Mouse (Mus musculus) forebrain, embryonic 16.5 days (tissue): ENCODE results near the gene Parvb. TPM values are rescaled to one million over a fixed set of nuclear protein-coding genes. Genes with fewer than 3 reads are reported as not detected.

Source experiments
- ATAC-seq: fragments of 200-750 bp; cut with Nextera tagmentation; 2 replicates; pipeline ENCODE4 v1.8.0; 2017; ENCODE audit warnings: mild to moderate bottlenecking, moderate library complexity
- H3K27ac ChIP-seq: fragments of 300-500 bp; sonication (generic); 2 replicates; pipeline ENCODE4 v1.5.1; 2014; ENCODE audit warnings: low read length, control low read depth
- H3K27me3 ChIP-seq: fragments of 300-500 bp; sonication (generic); replicated peaks from 2 replicates; pipeline ENCODE4 v1.6.1; 2014; ENCODE audit warnings: low read length; ENCODE audit not compliant: control insufficient read depth, insufficient read depth
- H3K36me3 ChIP-seq: fragments of 300-500 bp; sonication (generic); 2 replicates; pipeline ENCODE4 v1.6.1; 2014; ENCODE audit not compliant: control insufficient read depth, insufficient read depth
- H3K4me1 ChIP-seq: fragments of 300-500 bp; sonication (generic); replicated peaks from 2 replicates; pipeline ENCODE4 v1.6.1; 2014; ENCODE audit warnings: low read length; ENCODE audit not compliant: control insufficient read depth, insufficient read depth
- H3K4me2 ChIP-seq: fragments of 300-500 bp; sonication (generic); 2 replicates; pipeline ENCODE4 v1.6.1; 2014; ENCODE audit warnings: mild to moderate bottlenecking, low read length, control low read depth
- H3K4me3 ChIP-seq: fragments of 300-500 bp; sonication (generic); replicated peaks from 2 replicates; pipeline ENCODE4 v1.5.1; 2014; ENCODE audit warnings: mild to moderate bottlenecking, low read length, control low read depth
- H3K9ac ChIP-seq: fragments of 300-500 bp; sonication (generic); replicated peaks from 2 replicates; pipeline ENCODE4 v1.6.1; 2014; ENCODE audit warnings: low read depth, low read length, control low read depth
- H3K9me3 ChIP-seq: fragments of 300-500 bp; sonication (generic); 2 replicates; pipeline ENCODE4 v1.6.1; 2016; ENCODE audit warnings: low read length; ENCODE audit not compliant: control insufficient read depth
- WGBS: fragments of 180-500 bp; shearing (Covaris S2); extraction: QIAGEN DNeasy Blood & Tissue Kit; methylation state at CpG from one replicate; pipeline ENCODE4 v1.1.7; 2014; 5-methylcytosine and 5-hydroxymethylcytosine counted together
- polyA plus RNA-seq: library from polyadenylated mRNA; unstranded; fragments of >200 nt; fragmentation: Nextera tagmentation; extraction: Ambion mirVana; gene quantifications from 2 replicates; pipeline ENCODE4 v1.2.1, GENCODE M21; 2015

Parvb gene
- polyA plus RNA-seq, 1 experiment from 2014 or later, result 2.8 TPM

GRCm38 (mm10) chr15:84301641-84302420 lies 70.0 kb downstream of the Parvb start:
- Histone ChIP-seq H3K36me3 (no peaks in the 10 kb centered on the region), H3K9ac (no peak overlapping the region), H3K27me3 (no peaks in the 10 kb centered on the region), H3K27ac (peak overlapping the region; percentile 60), H3K4me3 (no peak overlapping the region), H3K4me1 (peaks cover 68% of the 10 kb centered on the region), H3K4me2 (no peak overlapping the region), H3K9me3 (no peaks in the 10 kb centered on the region)
- WGBS, result 7% methylated on average over 8 of the region's 8 CpGs
- ATAC-seq, result peak; percentile 59

- Histone ChIP-seq H3K27ac (no peak overlapping the region), H3K36me3 (no peaks in the 10 kb centered on the region), H3K9me3 (no peaks in the 10 kb centered on the region), H3K4me3 (no peak overlapping the region), H3K4me1 (peaks cover 68% of the 10 kb centered on the region), H3K27me3 (no peaks in the 10 kb centered on the region), H3K4me2 (no peak overlapping the region), H3K9ac (no peak overlapping the region)
- 68% methylated on average over 10 of the region's 10 CpGs for WGBS
- no peak for ATAC-seq
Measured at GRCm38 (mm10) chr15:84303264-84303663, 71.4 kb downstream of the Parvb start.

- Histone ChIP-seq H3K4me2 (no peak overlapping the region), H3K9ac (no peak overlapping the region), H3K4me3 (no peak overlapping the region), H3K4me1 (peaks cover 53% of the 10 kb centered on the region), H3K27me3 (no peaks in the 10 kb centered on the region), H3K36me3 (no peaks in the 10 kb centered on the region), H3K27ac (no peak overlapping the region; the same call in 1 of the 2 replicates), H3K9me3 (no peaks in the 10 kb centered on the region)
- peak; percentile 27; the same call in 1 of the 2 replicates for ATAC-seq
- WGBS, result 30% methylated on average over 10 of the region's 10 CpGs
Measured at GRCm38 (mm10) chr15:84305333-84305732, 73.5 kb downstream of the Parvb start.

- no peaks in the 10 kb centered on the region for H3K36me3 ChIP-seq
- no peak overlapping the region for H3K9ac ChIP-seq
- H3K27me3 ChIP-seq, result no peaks in the 10 kb centered on the region
- H3K27ac ChIP-seq, result peak overlapping the region; percentile 25; the same call in 1 of the 2 replicates
- peaks cover 33% of the 10 kb centered on the region for H3K4me1 ChIP-seq
- H3K4me3 ChIP-seq, result no peak overlapping the region
- peak; percentile 85 for ATAC-seq
- H3K9me3 ChIP-seq, result no peaks in the 10 kb centered on the region
- 32% methylated on average over 11 of the region's 11 CpGs for WGBS
- H3K4me2 ChIP-seq, result no peak overlapping the region
Measured at GRCm38 (mm10) chr15:84310271-84310670, 78.4 kb downstream of the Parvb start.

GRCm38 (mm10) chr15:84311295-84312085 lies 79.6 kb downstream of the Parvb start:
- peaks cover 32% of the 10 kb centered on the region for H3K4me1 ChIP-seq
- no peak overlapping the region for H3K27ac ChIP-seq
- 74% methylated on average over 9 of the region's 9 CpGs for WGBS
- H3K27me3 ChIP-seq, result no peaks in the 10 kb centered on the region
- no peaks in the 10 kb centered on the region for H3K9me3 ChIP-seq
- no peak overlapping the region for H3K9ac ChIP-seq
- no peak overlapping the region for H3K4me3 ChIP-seq
- no peaks in the 10 kb centered on the region for H3K36me3 ChIP-seq
- no peak for ATAC-seq
- H3K4me2 ChIP-seq, result no peak overlapping the region

- Histone ChIP-seq H3K36me3 (no peaks in the 10 kb centered on the region), H3K27me3 (no peaks in the 10 kb centered on the region), H3K4me3 (no peak overlapping the region), H3K4me1 (peaks cover 32% of the 10 kb centered on the region), H3K9me3 (no peaks in the 10 kb centered on the region; the same call in 1 of the 2 replicates), H3K9ac (no peak overlapping the region), H3K27ac (no peak overlapping the region), H3K4me2 (no peak overlapping the region)
- 61% methylated on average over 9 of the region's 10 CpGs for WGBS
- ATAC-seq, result no peak
Measured at GRCm38 (mm10) chr15:84312878-84313565, 81.2 kb downstream of the Parvb start.

GRCm38 (mm10) chr15:84313566-84313878 lies 81.7 kb downstream of the Parvb start:
- 32% methylated on average over 9 of the region's 9 CpGs for WGBS
- Histone ChIP-seq H3K9me3 (no peaks in the 10 kb centered on the region; the same call in 1 of the 2 replicates), H3K36me3 (no peaks in the 10 kb centered on the region), H3K27me3 (no peaks in the 10 kb centered on the region), H3K27ac (no peak overlapping the region), H3K4me3 (no peak overlapping the region), H3K9ac (no peak overlapping the region), H3K4me1 (peaks cover 32% of the 10 kb centered on the region), H3K4me2 (no peak overlapping the region)
- ATAC-seq, result no peak

GRCm38 (mm10) chr15:84314420-84315080 lies 82.7 kb downstream of the Parvb start:
- ATAC-seq, result no peak
- H3K9ac ChIP-seq, result no peak overlapping the region
- WGBS, result 19% methylated on average over 18 of the region's 18 CpGs

More at GRCm38 (mm10) chr15:84314420-84315080, 82.7 kb downstream of the Parvb start:
- Histone ChIP-seq H3K4me2 (no peak overlapping the region), H3K36me3 (no peaks in the 10 kb centered on the region), H3K27ac (no peak overlapping the region), H3K27me3 (no peaks in the 10 kb centered on the region), H3K4me3 (no peak overlapping the region), H3K9me3 (no peaks in the 10 kb centered on the region; the same call in 1 of the 2 replicates), H3K4me1 (peaks cover 29% of the 10 kb centered on the region)
